In genomic region chr1:180429819-180430218, GRCm38 (mm10) we compare ENCODE assay signal across 18 mouse cellular contexts. TPM values are rescaled to one million over a fixed set of nuclear protein-coding genes. Genes with fewer than 3 reads are reported as not detected.
"Had no signal": no experiment of that assay in that cellular context is flagged by ENCODE, and none has a peak within 500 bp of the region (broad histone marks: within the 10 kb centered on the region; RNA-seq: fewer than 3 reads in every experiment).

No protein-coding gene starts in this region.

- H3K9ac ChIP-seq: limb, embryonic 15.5 days; liver, embryonic 12.5 days; lung, embryonic 14.5 days; neural tube, embryonic 13.5 days; stomach, embryonic 15.5 days had no signal

- H3K27me3 ChIP-seq: limb, embryonic 15.5 days; neural tube, embryonic 13.5 days had no signal

- H3K36me3 ChIP-seq: limb, embryonic 15.5 days; liver, embryonic 12.5 days; midbrain, embryonic 10.5 days; neural tube, embryonic 13.5 days; stomach, embryonic 15.5 days had no signal

- ATAC-seq: intestine, embryonic 16.5 days; liver, embryonic 12.5 days had no signal

- H3K9me3 ChIP-seq: limb, embryonic 15.5 days; liver, embryonic 12.5 days; midbrain, embryonic 10.5 days; neural tube, embryonic 13.5 days; stomach, embryonic 15.5 days had no signal

- DNase-seq: kidney, adult 2 months; kidney, postnatal 36 days; lung, embryonic 14.5 days; lung, postnatal 10 days; lung, postnatal 4 days; midbrain, embryonic 14.5 days; retina, postnatal 1 day; right cerebral cortex, postnatal 14 days; thymus, adult 2 months; thymus, postnatal 25 days had no signal

- H3K4me3 ChIP-seq: left cerebral cortex, adult 2 months; limb, embryonic 15.5 days; liver, embryonic 12.5 days; midbrain, embryonic 10.5 days; neural tube, embryonic 13.5 days; stomach, embryonic 15.5 days had no signal

- H3K27ac ChIP-seq: left cerebral cortex, adult 2 months; limb, embryonic 15.5 days; liver, embryonic 12.5 days; midbrain, embryonic 10.5 days; neural tube, embryonic 13.5 days; stomach, embryonic 15.5 days had no signal

RNA-seq across cellular contexts. Expression of gene Stum, which starts 53.5 kb away (rescaled TPM):
- polyA plus RNA-seq: liver, embryonic 16.5 days; lung, embryonic 14.5 days had no signal
